Mouse (Mus musculus): ENCODE data around the gene Vmn1r76.

Vmn1r76 gene

GRCm38 (mm10) chr7:11938113-11938512 is at the start of gene Vmn1r76:
Gene Vmn1r76, minus strand, starts transcription at chr7:11938213.
- no peak for DNase-seq (ENCODE audit: low spot score)

GRCm38 (mm10) chr7:11972611-11973010 is 34.6 kb upstream of the Vmn1r76 start:
- DNase-seq (ENCODE audit: low spot score) = no peak

GRCm38 (mm10) chr7:11947991-11948390 is 10.0 kb upstream of the Vmn1r76 start:
- no peak for DNase-seq (ENCODE audit: low spot score)

- DNase-seq (ENCODE audit: low spot score) = no peak
Measured at GRCm38 (mm10) chr7:11874330-11874729, 63.7 kb downstream of the Vmn1r76 start, which contains the start of gene Vmn1r75. Gene Vmn1r75, plus strand, starts transcription at chr7:11874630.

Measured in ovary, postnatal 36 days (tissue).